Mouse (Mus musculus) forelimb bud, embryonic 11.5 days (tissue): Measurements from ENCODE around the gene Gng12.

Experiments used
- DNase-seq: peaks from one replicate; pipeline ENCODE4 v3.0.0-alpha.2; 2012; ENCODE audit warnings: low read depth, low spot score

Gng12 gene

GRCm38 (mm10) chr6:67049695-67050038 lies 153.5 kb downstream of the Gng12 start:
- DNase-seq, result no peak

- no peak for DNase-seq
Measured at GRCm38 (mm10) chr6:67050063-67050462, 153.9 kb downstream of the Gng12 start.

- DNase-seq, result no peak
Measured at GRCm38 (mm10) chr6:67056108-67056888, 160.1 kb downstream of the Gng12 start.

GRCm38 (mm10) chr6:67056889-67057564 lies 160.8 kb downstream of the Gng12 start:
- no peak for DNase-seq

- no peak for DNase-seq
Measured at GRCm38 (mm10) chr6:67057574-67057973, 161.4 kb downstream of the Gng12 start.

GRCm38 (mm10) chr6:67057991-67058696 lies 161.9 kb downstream of the Gng12 start:
- DNase-seq, result no peak

GRCm38 (mm10) chr6:67060057-67060456 lies 163.9 kb downstream of the Gng12 start:
- no peak for DNase-seq

- no peak for DNase-seq
Measured at GRCm38 (mm10) chr6:67069219-67069762, 173.1 kb downstream of the Gng12 start.

GRCm38 (mm10) chr6:67069800-67070315 lies 173.7 kb downstream of the Gng12 start:
- no peak for DNase-seq
